Mouse (Mus musculus) cerebellum, adult 2 months (tissue): ENCODE measurements at regions not wholly inside any gene's neighbourhood (a gene's known extent, or its start where the extent isn't known, plus 50 kb on each side); places are given as distances from the start of the nearest gene placed in this dataset.

Experiments
- DNase-seq, 2 experiments: peaks; one replicate each; pipeline ENCODE4 v3.0.0; 2021
- H3K27ac ChIP-seq: fragments of 200-500 bp; 2 replicates; pipeline ENCODE4 v1.5.1; 2012; ENCODE audit warnings: low read length, control low read depth, inconsistent platforms; ENCODE audit not compliant: insufficient read depth
- H3K27me3 ChIP-seq: fragments of 200-500 bp; 2 replicates; pipeline ENCODE4 v1.6.1; 2012; ENCODE audit warnings: inconsistent platforms, mild to moderate bottlenecking, low read length, moderate library complexity; ENCODE audit not compliant: control insufficient read depth, insufficient read depth
- H3K4me1 ChIP-seq: fragments of 200-500 bp; 2 replicates; pipeline ENCODE4 v1.6.1; 2011; ENCODE audit warnings: low read length; ENCODE audit not compliant: control insufficient read depth, insufficient read depth
- H3K4me3 ChIP-seq: fragments of 200-500 bp; replicated peaks from 2 replicates; pipeline ENCODE3; 2011; ENCODE audit warnings: mild to moderate bottlenecking, low read depth, low read length, control low read depth; ENCODE audit not compliant: insufficient read depth
- CTCF ChIP-seq: fragments of 200-500 bp; IDR thresholded peaks from 2 replicates; pipeline ENCODE4 v1.5.1; 2011; ENCODE audit warnings: low read depth, mild to moderate bottlenecking, control low read depth, low read length, moderate library complexity, borderline replicate concordance; ENCODE audit not compliant: insufficient read depth
- POLR2A ChIP-seq: fragments of 200-500 bp; IDR thresholded peaks from 2 replicates; pipeline ENCODE4 v1.6.1; 2011; ENCODE audit warnings: low read length, control low read depth, borderline replicate concordance; ENCODE audit not compliant: insufficient read depth
- WGBS: fragments of 180-500 bp; shearing (Covaris S2); methylation state at CpG from one replicate; pipeline ENCODE4 v1.1.7; 2018; 5-methylcytosine and 5-hydroxymethylcytosine counted together

DNA sequence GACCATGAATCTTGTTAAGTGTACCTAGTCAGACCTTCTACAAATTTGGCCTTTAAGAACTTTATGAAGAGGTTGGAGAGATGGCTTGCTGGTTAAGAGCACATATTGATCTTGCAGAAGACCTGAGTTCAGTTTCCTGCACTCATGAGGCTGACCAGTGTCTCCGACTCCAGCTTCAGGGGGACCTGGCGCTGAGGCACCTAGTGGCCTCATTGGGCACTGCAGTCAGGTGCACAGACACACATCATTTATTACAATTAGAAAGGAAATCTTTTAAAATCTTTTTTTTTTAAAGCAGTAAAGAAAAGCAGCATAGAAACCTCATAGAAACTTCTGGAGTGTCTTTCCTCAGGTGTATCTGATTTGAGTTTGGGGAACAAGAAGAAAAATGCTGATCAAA, 123.9 kb upstream of the Cops8 start:
- 0 out of 2 replicates have a peak, but pooled peaks have one; percentile 8 for TF ChIP-seq CTCF
- no peak for TF ChIP-seq POLR2A
- no peak overlapping the region for H3K4me3 ChIP-seq
- no peak for DNase-seq
- no peaks in the 10 kb centered on the region for H3K4me1 ChIP-seq
- no peak overlapping the region for H3K27ac ChIP-seq
- WGBS, result 94% methylated on average over 2 of the region's 2 CpGs
- no peaks in the 10 kb centered on the region for H3K27me3 ChIP-seq

DNA sequence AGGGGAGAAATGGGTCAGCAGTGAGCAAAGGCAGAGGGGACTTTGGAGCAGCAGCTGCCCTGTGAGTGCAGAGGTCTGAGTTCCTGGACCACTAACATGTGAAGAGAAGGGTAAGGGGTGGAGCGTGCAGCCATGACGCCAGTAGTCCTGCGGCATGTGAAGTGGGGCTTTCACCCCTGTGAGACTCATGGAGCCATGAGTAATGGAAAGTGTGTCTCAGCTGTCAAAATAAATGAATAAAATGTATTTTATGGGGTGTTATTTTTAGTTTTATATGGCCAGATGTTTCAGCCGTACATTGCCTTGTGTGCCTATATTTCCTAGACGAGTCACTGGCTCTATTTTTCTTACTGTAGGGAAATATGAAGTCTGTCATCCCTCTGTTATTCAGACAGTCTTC, 121.5 kb upstream of the Cops8 start:
- H3K27me3 ChIP-seq, result no peaks in the 10 kb centered on the region
- 98% methylated on average over 5 of the region's 5 CpGs for WGBS
- H3K4me1 ChIP-seq, result no peaks in the 10 kb centered on the region; the same call in 1 of the 2 replicates
- DNase-seq, result no peak
- no peak overlapping the region for H3K27ac ChIP-seq
- no peak overlapping the region for H3K4me3 ChIP-seq
- no peak for TF ChIP-seq POLR2A
- TF ChIP-seq CTCF, result no peak

DNA sequence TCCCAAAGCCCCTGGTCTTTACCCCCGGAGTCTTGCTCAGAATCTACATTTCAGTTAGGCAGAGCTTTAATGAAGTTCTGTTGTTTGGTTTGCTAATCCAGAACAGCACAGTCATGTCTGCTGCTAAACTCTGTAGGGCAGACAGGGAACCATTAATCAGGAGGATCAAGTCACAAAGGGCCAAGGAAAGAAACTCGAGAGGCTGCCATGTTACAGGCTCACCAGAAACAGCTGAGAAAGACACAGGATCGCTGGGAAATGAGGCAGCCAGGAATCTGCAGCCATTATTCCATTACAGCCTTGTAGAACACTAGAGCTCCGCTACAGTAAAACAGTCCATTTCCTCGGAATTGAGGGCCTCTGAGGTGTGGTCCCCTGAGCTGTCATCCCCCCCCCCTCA, 121.1 kb upstream of the Cops8 start:
- peaks cover 2% of the 10 kb centered on the region; the same call in 1 of the 2 replicates for H3K4me1 ChIP-seq
- no peak overlapping the region for H3K4me3 ChIP-seq
- DNase-seq, result no peak
- no peak for TF ChIP-seq POLR2A
- TF ChIP-seq CTCF, result no peak
- no peak overlapping the region for H3K27ac ChIP-seq
- 90% methylated on average over 5 of the region's 5 CpGs for WGBS
- H3K27me3 ChIP-seq, result no peaks in the 10 kb centered on the region

DNA sequence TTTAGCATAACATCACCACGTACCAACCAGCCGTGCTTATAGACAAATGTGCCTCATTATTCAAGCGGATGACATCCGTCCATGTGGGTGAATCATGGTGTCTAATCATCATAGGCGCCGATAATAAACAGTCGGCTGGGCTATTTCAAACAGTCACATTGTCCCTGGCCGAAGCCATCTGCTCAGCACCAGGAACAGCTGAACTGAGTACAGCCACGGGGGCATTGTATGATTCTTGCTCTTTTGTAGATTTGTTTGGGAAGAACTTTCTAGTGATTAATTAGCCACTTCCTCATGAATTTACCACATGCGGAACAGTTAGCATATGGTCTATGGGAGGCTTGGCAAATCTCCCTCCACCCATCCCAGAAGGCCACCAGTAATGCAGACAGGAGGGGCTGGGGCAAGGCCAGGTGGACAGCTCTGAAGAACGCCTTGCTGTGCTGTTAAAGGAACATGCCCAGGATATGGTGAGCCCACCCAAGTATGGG, 116.4 kb upstream of the Cops8 start:
- Histone ChIP-seq H3K27ac (no peak overlapping the region), H3K4me3 (no peak overlapping the region), H3K4me1 (peaks cover 5% of the 10 kb centered on the region; the same call in 1 of the 2 replicates), H3K27me3 (no peaks in the 10 kb centered on the region)
- DNase-seq, result peak; percentile 44 to 73
- no peak for TF ChIP-seq POLR2A
- TF ChIP-seq CTCF, result no peak
- WGBS, result 13% methylated on average over 11 of the region's 11 CpGs

DNA sequence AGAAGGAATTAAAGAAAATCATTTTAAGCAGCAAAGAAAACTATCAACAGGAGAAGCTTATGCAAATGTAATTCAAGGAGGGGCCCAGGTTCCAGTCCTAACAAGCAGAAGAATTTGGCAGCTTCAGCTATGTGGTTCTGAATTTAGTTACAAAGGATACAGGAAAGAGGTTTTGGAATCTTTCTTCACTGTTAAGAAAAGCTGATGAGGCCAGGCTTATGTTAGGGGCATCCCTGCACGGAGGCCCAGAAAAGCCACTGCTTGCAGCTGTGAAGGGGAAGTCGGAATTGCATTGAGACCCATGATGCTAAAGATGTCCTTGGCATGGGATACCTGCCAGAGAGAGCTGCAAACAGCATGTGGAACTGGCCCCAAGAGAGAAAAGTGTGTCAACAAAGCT, 114.9 kb upstream of the Cops8 start:
- no peak for DNase-seq
- TF ChIP-seq CTCF (no peak), POLR2A (no peak)
- Histone ChIP-seq H3K4me3 (no peak overlapping the region), H3K27ac (no peak overlapping the region), H3K4me1 (peaks cover 5% of the 10 kb centered on the region; the same call in 1 of the 2 replicates), H3K27me3 (no peaks in the 10 kb centered on the region)
- WGBS, result 79% methylated on average over 2 of the region's 2 CpGs

DNA sequence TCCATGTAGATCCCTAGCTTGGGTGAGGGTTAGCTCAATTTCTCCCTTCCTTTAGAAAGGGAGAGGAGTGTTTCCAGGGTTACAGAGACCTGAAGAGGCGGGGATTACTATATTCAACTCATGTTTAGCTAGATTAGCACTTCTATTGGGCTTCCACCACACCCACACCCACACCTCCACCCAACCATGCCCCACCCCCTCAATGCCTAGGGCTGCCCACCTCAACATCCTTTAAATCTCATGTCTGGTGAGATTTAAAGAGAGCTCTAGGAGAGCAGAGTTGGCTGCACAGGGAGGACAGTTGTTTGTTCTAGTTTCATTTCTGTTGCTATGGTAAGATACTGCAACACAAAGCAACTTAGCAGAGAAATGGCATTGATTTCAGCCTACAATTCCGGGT, 113.8 kb upstream of the Cops8 start:
- no peak for DNase-seq
- H3K27me3 ChIP-seq, result no peaks in the 10 kb centered on the region
- H3K4me3 ChIP-seq, result no peak overlapping the region
- peaks cover 5% of the 10 kb centered on the region; the same call in 1 of the 2 replicates for H3K4me1 ChIP-seq
- WGBS, result 91% methylated on average over 2 of the region's 2 CpGs
- TF ChIP-seq CTCF (no peak), POLR2A (no peak)
- no peak overlapping the region for H3K27ac ChIP-seq

DNA sequence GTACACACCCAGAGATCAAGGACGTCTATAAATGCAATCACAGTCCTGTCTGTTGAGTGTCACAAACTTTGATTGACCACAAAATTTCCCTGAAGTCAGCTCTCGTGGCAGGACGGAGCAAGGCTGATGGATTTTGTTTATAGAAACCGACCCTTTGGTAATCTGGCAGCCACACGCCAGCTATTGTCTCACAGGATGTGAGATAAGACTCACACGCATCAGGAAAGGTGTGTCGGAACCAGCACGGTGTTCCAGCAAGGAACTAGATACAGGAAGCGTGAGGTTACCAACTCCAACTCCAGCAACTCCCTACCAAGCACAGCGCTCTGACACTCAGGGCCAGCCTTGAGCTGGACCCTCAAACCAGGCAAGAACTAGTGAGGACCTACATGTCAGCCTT, 112.4 kb upstream of the Cops8 start:
- Histone ChIP-seq H3K27ac (no peak overlapping the region), H3K27me3 (no peaks in the 10 kb centered on the region), H3K4me1 (peaks cover 5% of the 10 kb centered on the region; the same call in 1 of the 2 replicates), H3K4me3 (no peak overlapping the region)
- DNase-seq, result no peak
- WGBS, result 97% methylated on average over 10 of the region's 10 CpGs
- TF ChIP-seq CTCF, result no peak
- no peak for TF ChIP-seq POLR2A

DNA sequence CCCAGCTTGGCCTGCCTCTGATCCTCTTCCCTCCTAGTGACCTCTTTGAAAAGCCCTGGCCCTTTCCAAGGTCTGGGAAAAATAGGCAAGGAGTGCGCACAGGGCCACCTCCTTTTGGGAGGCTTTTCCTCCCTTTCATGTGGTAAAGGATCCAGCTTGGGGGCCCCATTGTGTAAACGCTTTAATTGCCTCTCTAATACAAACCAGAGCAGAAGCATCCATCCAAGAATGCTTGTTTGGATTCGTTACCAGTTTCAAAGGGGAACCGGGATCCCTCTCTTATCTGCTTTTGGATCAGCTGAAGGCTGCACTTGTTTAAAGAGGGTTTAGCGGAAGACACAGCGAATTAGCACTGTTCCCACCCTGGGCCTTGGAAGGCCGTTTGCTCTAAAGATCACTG, 109.3 kb upstream of the Cops8 start:
- H3K4me3 ChIP-seq, result no peak overlapping the region
- no peaks in the 10 kb centered on the region for H3K4me1 ChIP-seq
- TF ChIP-seq CTCF (no peak), POLR2A (no peak)
- no peaks in the 10 kb centered on the region for H3K27me3 ChIP-seq
- 85% methylated on average over 7 of the region's 7 CpGs for WGBS
- no peak overlapping the region for H3K27ac ChIP-seq
- no peak for DNase-seq

DNA sequence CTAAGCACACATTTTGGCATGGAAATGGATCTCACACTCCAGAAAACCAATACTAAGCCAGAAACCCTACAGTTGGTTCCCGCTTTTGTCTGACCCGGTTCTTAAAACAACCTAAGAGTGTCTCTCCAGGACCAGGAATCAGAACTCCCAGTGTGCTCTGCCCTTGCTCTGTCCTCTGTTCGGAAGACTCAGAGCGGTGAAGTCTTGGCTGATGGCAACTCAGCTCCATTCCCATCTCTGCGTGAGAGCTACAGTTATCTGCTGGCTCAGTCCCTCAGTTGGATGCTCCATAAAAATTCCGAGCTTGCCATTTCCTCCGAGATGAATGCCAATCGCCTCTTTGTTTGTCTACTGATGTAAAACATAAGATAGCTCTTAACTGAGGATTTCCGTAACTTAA, 107.6 kb upstream of the Cops8 start:
- H3K4me1 ChIP-seq, result no peaks in the 10 kb centered on the region
- H3K27me3 ChIP-seq, result no peaks in the 10 kb centered on the region
- no peak for DNase-seq
- no peak overlapping the region for H3K4me3 ChIP-seq
- WGBS, result 27% methylated on average over 9 of the region's 9 CpGs
- H3K27ac ChIP-seq, result no peak overlapping the region
- TF ChIP-seq CTCF (no peak), POLR2A (no peak)
